Mouse (Mus musculus) stomach, postnatal 0 days (tissue): Measurements from ENCODE around the gene Naa40.

ENCODE experiments used
- CTCF ChIP-seq: IDR thresholded peaks from 2 replicates; pipeline ENCODE4 v1.5.1; 2016; ENCODE audit warnings: antibody characterized with exemption, low read depth, mild to moderate bottlenecking, moderate library complexity
- EP300 ChIP-seq: optimal IDR thresholded peaks from 2 replicates; pipeline ENCODE3; 2016; ENCODE audit warnings: antibody characterized with exemption

GRCm38 (mm10) chr19:7278200-7278906 is 37.4 kb upstream of the Naa40 start:
- no peak for TF ChIP-seq CTCF
- TF ChIP-seq EP300 = no peak
